In genomic region chr2:40258207-40258606, GRCm38 (mm10) we compare ENCODE assay signal across 26 mouse cellular contexts.
DNase-seq lines count a peak whose midpoint lies in the region; ATAC-seq and TF ChIP-seq lines count a peak whose summit lies in the region.
"Had no signal": no experiment of that assay in that cellular context is flagged by ENCODE, and none has a peak within 500 bp of the region (broad histone marks: within the 10 kb centered on the region; RNA-seq: fewer than 3 reads in every experiment).

No protein-coding gene starts in this region.

- H3K4me3 ChIP-seq in ES-E14 (ENCODE audit: insufficient read depth in 1 of 2, low read depth in 1 of 2, low read length in 2 of 2, poor library complexity in 1 of 2, severe bottlenecking in 1 of 2), result no peak overlapping the region
- no peak overlapping the region for H3K4me3 ChIP-seq in forebrain, embryonic 13.5 days

- no peak overlapping the region for H3K27ac ChIP-seq in ES-E14 (ENCODE audit: insufficient read depth, low read depth, low read length, poor library complexity, severe bottlenecking)
- no peak overlapping the region for H3K27ac ChIP-seq in forebrain, embryonic 13.5 days

- H3K9me3 ChIP-seq in ES-E14 (ENCODE audit: control insufficient read depth, insufficient read depth, low read depth, low read length), result no peaks in the 10 kb centered on the region
- H3K9me3 ChIP-seq in forebrain, embryonic 13.5 days (replicated peaks), result no peaks in the 10 kb centered on the region
- H3K9me3 ChIP-seq: G1E had no signal

- DNase-seq in ES-CJ7 (ENCODE audit: low read depth, low spot score) (peak; percentile 53), ES-E14 (ENCODE audit: low read depth, low spot score) (peak; percentile 16), R1 (ENCODE audit: low read depth, low spot score) (peak; percentile 80), ZHBTc4 (ENCODE audit: low read depth, low spot score) (peak; percentile 62)
- no peak for DNase-seq in cerebellum, postnatal 4 days (ENCODE audit: low spot score in 2 of 2)
- no peak for DNase-seq in layer of hippocampus, adult 9-11 months
- DNase-seq in spleen, postnatal 36 days (ENCODE audit: low spot score in 2 of 2), result no peak
- DNase-seq: adrenal gland, adult 2 months; adrenal gland, adult 8-10 months; adrenal gland, postnatal 10 days; adrenal gland, postnatal 14 days; adrenal gland, postnatal 25 days; adrenal gland, postnatal 36 days; B cell, adult 2 months; cerebellum, adult 11 months; cerebellum, adult 11-12 months; cerebellum, adult 18-20 months; cerebellum, adult 2 months; cerebellum, adult 8-10 months; cerebellum, adult 9-10 months had no signal

- no peak overlapping the region for H3K9ac ChIP-seq in ES-E14 (ENCODE audit: insufficient read depth, low read depth, low read length, poor library complexity, severe bottlenecking)
- no peak overlapping the region for H3K9ac ChIP-seq in forebrain, embryonic 13.5 days

- ATAC-seq in forebrain, embryonic 13.5 days, result no peak
- ATAC-seq: activated CD4-positive, CD25-positive, alpha-beta regulatory T cell, adult 4 months; CD4-positive, CD25-positive, alpha-beta regulatory T cell, adult 4 months; Patski had no signal

- H3K27me3 ChIP-seq in forebrain, embryonic 13.5 days, result no peaks in the 10 kb centered on the region
- H3K27me3 ChIP-seq: CH12.LX, Patski had no signal

- no peak overlapping the region for H3K4me2 ChIP-seq in forebrain, embryonic 13.5 days

- no peaks in the 10 kb centered on the region for H3K4me1 ChIP-seq in ES-E14 (ENCODE audit: control insufficient read depth in 2 of 2, insufficient read depth in 2 of 2, low read length in 2 of 2, poor library complexity in 1 of 2)
- H3K4me1 ChIP-seq in forebrain, embryonic 13.5 days, result no peaks in the 10 kb centered on the region

- H3K36me3 ChIP-seq in ES-E14 (ENCODE audit: control insufficient read depth, insufficient read depth, low read length, poor library complexity, severe bottlenecking), result no peaks in the 10 kb centered on the region
- no peaks in the 10 kb centered on the region for H3K36me3 ChIP-seq in forebrain, embryonic 13.5 days (ENCODE audit: poor library complexity, severe bottlenecking)
- H3K36me3 ChIP-seq: G1E had no signal

- in situ Hi-C loops in ES-E14 (cut with MboI; ENCODE audit: low sequenced_read_pairs in 2 of 2, unreplicated experiment in 2 of 2), result no loop called here

TF ChIP-seq in ES-E14, 5 proteins besides CTCF, POLR2A, EP300 and RAD21:
- no peak for TF ChIP-seq MAFK (IDR thresholded peaks at IDR 0.05; ENCODE audit: insufficient read depth, low read depth, low read length)
- no peak for TF ChIP-seq HCFC1 (IDR thresholded peaks at IDR 0.05; ENCODE audit: borderline replicate concordance, insufficient read depth, low read length)
- TF ChIP-seq CHD2 (IDR thresholded peaks at IDR 0.05; ENCODE audit: low read depth, low read length), result no peak
- no peak for TF ChIP-seq ZNF384 (IDR thresholded peaks at IDR 0.05; ENCODE audit: low read depth, low read length)
- no peak for TF ChIP-seq ZC3H11A (IDR thresholded peaks at IDR 0.05; ENCODE audit: borderline replicate concordance, low read depth, low read length)

Comparison
In these comparisons a context has a peak if more than half of its experiments do, and no peak if none do; other contexts are left out.
1. DNase-seq: peak in ES-CJ7 (single experiment), ES-E14 (single experiment), R1 (single experiment) and ZHBTc4 (single experiment); none in cerebellum, postnatal 4 days (0 of 2), layer of hippocampus, adult 9-11 months (single experiment) and spleen, postnatal 36 days (0 of 2).